In the genomic region with DNA sequence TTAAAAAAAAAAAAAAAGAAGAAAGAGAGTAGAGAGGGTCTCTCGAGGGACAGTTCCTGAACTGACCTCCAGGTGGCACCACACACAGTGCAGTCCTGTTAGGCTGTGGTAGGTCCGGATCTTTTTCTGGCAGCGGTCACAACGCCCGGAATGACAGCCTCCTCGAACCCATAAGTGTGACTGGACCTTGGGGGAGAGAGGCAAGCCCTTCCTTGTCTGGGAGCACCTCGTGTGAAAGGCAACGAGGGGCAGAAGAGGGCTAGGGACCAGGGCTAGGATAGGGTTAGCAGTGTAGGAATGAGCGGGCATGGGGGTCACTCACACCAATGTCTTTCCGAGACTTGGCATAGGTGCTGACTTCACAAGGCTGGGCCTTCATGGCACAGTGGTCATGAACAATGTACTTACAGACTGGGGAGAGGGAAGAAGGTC, we compare ENCODE assay signal across 8 mouse cellular contexts. TPM values are rescaled to one million over a fixed set of nuclear protein-coding genes. Genes with fewer than 3 reads are reported as not detected.
A peak's percentile ranks its signal among the peaks of the same experiment; 100 is the strongest.
DNase-seq lines count a peak whose midpoint lies in the region; ATAC-seq lines count a peak whose summit lies in the region.

No protein-coding gene starts in this region.

- peak; percentile 29; the same call in 1 of the 2 replicates for ATAC-seq in hindbrain, embryonic 12.5 days (ENCODE audit: low FRiP score)

- peak; percentile 73 for DNase-seq in ZHBTc4 (ENCODE audit: low read depth, low spot score)
- peak; percentile 80 to 89 for DNase-seq in cerebellum, postnatal 25 days
- DNase-seq in frontal cortex, postnatal 36 days (ENCODE audit: low spot score in 2 of 2), result peak; percentile 51 to 56
- peak; percentile 43 to 49 for DNase-seq in layer of hippocampus, postnatal 36 days
- DNase-seq in right cerebral cortex, adult 2 months (ENCODE audit: low spot score in 2 of 2), result peak; percentile 63 to 68
- peak; percentile 54 to 61 for DNase-seq in urinary bladder, postnatal 36 days (ENCODE audit: low spot score in 2 of 2)

- no peak overlapping the region for H3K27ac ChIP-seq in hindbrain, embryonic 12.5 days

- H3K36me3 ChIP-seq in hindbrain, embryonic 12.5 days, result no peaks in the 10 kb centered on the region
- peaks cover 90% of the 10 kb centered on the region for H3K36me3 ChIP-seq in megakaryocyte, embryonic 14.5 days (replicated peaks; ENCODE audit: low read length)

- peak overlapping the region; percentile 19; the same call in 1 of the 2 replicates for H3K4me2 ChIP-seq in hindbrain, embryonic 12.5 days (replicated peaks)

- H3K27me3 ChIP-seq in hindbrain, embryonic 12.5 days, result no peaks in the 10 kb centered on the region
- no peaks in the 10 kb centered on the region for H3K27me3 ChIP-seq in megakaryocyte, embryonic 14.5 days (replicated peaks)

- H3K9me3 ChIP-seq in hindbrain, embryonic 12.5 days (replicated peaks), result no peaks in the 10 kb centered on the region
- peaks cover 8% of the 10 kb centered on the region for H3K9me3 ChIP-seq in megakaryocyte, embryonic 14.5 days

- H3K4me3 ChIP-seq in hindbrain, embryonic 12.5 days, result no peak overlapping the region
- peak overlapping the region; percentile 72 for H3K4me3 ChIP-seq in megakaryocyte, embryonic 14.5 days (replicated peaks)

- 22% methylated on average over 10 of the region's 10 CpGs for WGBS in hindbrain, embryonic 12.5 days

- H3K4me1 ChIP-seq in hindbrain, embryonic 12.5 days, result no peaks in the 10 kb centered on the region
- peaks cover 12% of the 10 kb centered on the region for H3K4me1 ChIP-seq in megakaryocyte, embryonic 14.5 days

- no peak overlapping the region for H3K9ac ChIP-seq in hindbrain, embryonic 12.5 days

RNA-seq across cellular contexts. Expression of gene Dgka, which starts 13.6 kb away (rescaled TPM):
- 6.9 and 7.3 TPM in 2 replicates for polyA plus RNA-seq in hindbrain, embryonic 12.5 days (2016; fragmentation: Nextera tagmentation; extraction: Ambion mirVana)
- total RNA-seq in layer of hippocampus, postnatal 36 days (2021), result 10 to 100 TPM in 1 of 2 experiments, 1 to 10 TPM in 1; 9.3 to 11.1 TPM
- polyA plus RNA-seq in megakaryocyte, embryonic 14.5 days (2012; ENCODE audit: insufficient read depth, low replicate concordance), result 2.8 and 4.7 TPM in 2 replicates

RNA-seq across cellular contexts. Expression of gene Pym1, which starts 16.7 kb away (rescaled TPM):
- polyA plus RNA-seq in hindbrain, embryonic 12.5 days (2016; fragmentation: Nextera tagmentation; extraction: Ambion mirVana), result 46.3 and 48.5 TPM in 2 replicates
- 10 to 100 TPM; 26.0 to 28.2 TPM for total RNA-seq in layer of hippocampus, postnatal 36 days (2021)
- 123 and 134 TPM in 2 replicates for polyA plus RNA-seq in megakaryocyte, embryonic 14.5 days (2012; ENCODE audit: insufficient read depth, low replicate concordance)

RNA-seq across cellular contexts. Expression of gene Cdk2, which starts 26.2 kb away (rescaled TPM):
- polyA plus RNA-seq in hindbrain, embryonic 12.5 days (2016; fragmentation: Nextera tagmentation; extraction: Ambion mirVana), result 74.5 and 75.3 TPM in 2 replicates
- 1 to 10 TPM; 2.0 to 2.4 TPM for total RNA-seq in layer of hippocampus, postnatal 36 days (2021)
- polyA plus RNA-seq in megakaryocyte, embryonic 14.5 days (2012; ENCODE audit: insufficient read depth, low replicate concordance), result 3.6 and 5.7 TPM in 2 replicates

RNA-seq across cellular contexts. Expression of gene Pmel, which starts 27.0 kb away (rescaled TPM):
- polyA plus RNA-seq in hindbrain, embryonic 12.5 days (2016; fragmentation: Nextera tagmentation; extraction: Ambion mirVana), result 3.5 and 6.0 TPM in 2 replicates
- under 1 TPM; 0.25 to 0.35 TPM for total RNA-seq in layer of hippocampus, postnatal 36 days (2021)
- polyA plus RNA-seq in megakaryocyte, embryonic 14.5 days (2012; ENCODE audit: insufficient read depth, low replicate concordance), result 0.20 TPM in 1 of 2 replicates, not detected in the other

RNA-seq across cellular contexts. Expression of gene Rab5b, which starts 35.0 kb away (rescaled TPM):
- polyA plus RNA-seq in hindbrain, embryonic 12.5 days (2016; fragmentation: Nextera tagmentation; extraction: Ambion mirVana), result 96.2 and 103 TPM in 2 replicates
- total RNA-seq in layer of hippocampus, postnatal 36 days (2021), result 100 to 1,000 TPM; 131 to 134 TPM
- polyA plus RNA-seq in megakaryocyte, embryonic 14.5 days (2012; ENCODE audit: insufficient read depth, low replicate concordance), result 3.1 and 11.0 TPM in 2 replicates

Comparison
In these comparisons a context has a peak if more than half of its experiments do, and no peak if none do; other contexts are left out.
1. RNA of gene Cdk2, which starts 26.2 kb away (polyA plus RNA-seq): 74.5 to 75.3 TPM in hindbrain, embryonic 12.5 days; 3.6 to 5.7 TPM in megakaryocyte, embryonic 14.5 days; every median in the first group is over 10 times any median in the second.
2. Peak in every context shown above with its lines, with median percentiles within 50 percentile points of each other: DNase-seq.